Mouse (Mus musculus): ENCODE measurements around the gene Sdk2. TPM values are rescaled to one million over a fixed set of nuclear protein-coding genes. Genes with fewer than 3 reads are reported as not detected.

The Sdk2 gene
- total and polyA plus RNA-seq, 3 experiments = 1.1 to 3.5 (median 2.9) TPM

DNA sequence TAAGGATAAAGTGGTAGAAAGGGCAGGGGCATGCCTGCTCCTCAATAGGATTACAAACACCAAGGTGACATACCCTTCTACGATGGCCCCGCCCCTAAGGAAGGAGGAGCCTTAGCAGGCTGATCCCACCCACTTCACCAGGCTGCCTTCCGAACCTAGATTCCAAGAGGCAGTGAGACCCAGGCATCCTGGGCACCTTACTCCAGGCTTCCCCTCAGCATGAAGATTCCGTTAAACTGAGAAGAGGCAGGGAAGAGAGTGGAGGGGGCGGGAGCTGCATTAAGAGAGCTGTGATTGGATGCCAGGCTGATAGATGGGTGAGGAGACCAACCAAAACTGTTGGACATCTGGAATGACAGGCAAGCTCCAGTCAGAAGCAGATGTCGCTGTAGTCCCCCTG, 76.4 kb downstream of the Sdk2 start:
- DNase-seq = peak; percentile 82

- no peak for DNase-seq
These were observed 76.8 kb downstream of the Sdk2 start for GRCm38 (mm10) chr11:113990065-113990464.

- no peak for DNase-seq
These were observed 80.9 kb downstream of the Sdk2 start for GRCm38 (mm10) chr11:113985826-113986416.

- peak; percentile 20 for DNase-seq
These were observed 84.9 kb downstream of the Sdk2 start for GRCm38 (mm10) chr11:113981732-113982503.

DNA sequence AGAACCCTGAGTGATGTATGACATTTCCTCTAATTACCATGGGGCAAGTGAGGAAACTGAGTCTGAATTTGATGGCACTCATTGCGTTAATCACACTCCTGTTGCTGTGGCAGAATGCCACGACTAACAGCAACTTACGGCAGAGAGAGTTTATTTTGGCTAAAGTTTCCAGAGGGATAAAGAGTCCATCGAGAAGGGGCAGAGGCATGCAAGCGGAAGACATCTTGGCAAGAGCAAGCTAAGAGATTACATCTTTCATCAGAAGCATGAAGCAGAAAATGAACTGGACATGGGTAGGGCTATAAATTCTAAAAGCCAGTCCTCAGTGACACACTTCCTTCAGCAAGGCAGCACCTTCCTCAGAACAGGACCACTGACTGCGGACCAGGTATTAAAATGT, 85.8 kb downstream of the Sdk2 start:
- DNase-seq = no peak

- DNase-seq = no peak
These were observed 88.5 kb downstream of the Sdk2 start for GRCm38 (mm10) chr11:113978318-113978717.

DNA sequence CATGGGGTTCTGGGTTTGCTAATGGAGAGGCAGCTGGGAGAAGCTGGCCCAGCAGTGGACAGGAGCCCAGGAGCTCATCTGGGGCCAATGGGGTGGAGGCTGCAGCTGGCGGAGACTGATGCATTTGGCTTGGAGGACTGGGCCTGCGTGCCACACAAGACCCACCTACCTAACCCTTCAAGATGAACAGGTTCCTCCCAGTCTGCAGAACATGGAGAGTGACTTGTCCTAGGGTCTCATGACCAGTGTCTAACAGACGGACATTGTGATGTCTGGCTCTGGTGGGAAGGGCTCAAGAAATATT, 91.2 kb downstream of the Sdk2 start:
- no peak for DNase-seq

GRCm38 (mm10) chr11:113974876-113975666, 91.8 kb downstream of the Sdk2 start:
- DNase-seq = no peak

GRCm38 (mm10) chr11:113972517-113972872, 94.4 kb downstream of the Sdk2 start:
- peak; percentile 70 for DNase-seq

GRCm38 (mm10) chr11:113971609-113972516, 95.0 kb downstream of the Sdk2 start:
- DNase-seq = no peak

GRCm38 (mm10) chr11:113970026-113970425, 96.8 kb downstream of the Sdk2 start:
- no peak for DNase-seq

- no peak for DNase-seq
These were observed 101.6 kb downstream of the Sdk2 start for GRCm38 (mm10) chr11:113965214-113965613.

GRCm38 (mm10) chr11:113962751-113963150, 104.1 kb downstream of the Sdk2 start:
- peak; percentile 36 for DNase-seq

- DNase-seq = peak; percentile 5
These were observed 115.2 kb downstream of the Sdk2 start for GRCm38 (mm10) chr11:113951616-113951988.

DNA sequence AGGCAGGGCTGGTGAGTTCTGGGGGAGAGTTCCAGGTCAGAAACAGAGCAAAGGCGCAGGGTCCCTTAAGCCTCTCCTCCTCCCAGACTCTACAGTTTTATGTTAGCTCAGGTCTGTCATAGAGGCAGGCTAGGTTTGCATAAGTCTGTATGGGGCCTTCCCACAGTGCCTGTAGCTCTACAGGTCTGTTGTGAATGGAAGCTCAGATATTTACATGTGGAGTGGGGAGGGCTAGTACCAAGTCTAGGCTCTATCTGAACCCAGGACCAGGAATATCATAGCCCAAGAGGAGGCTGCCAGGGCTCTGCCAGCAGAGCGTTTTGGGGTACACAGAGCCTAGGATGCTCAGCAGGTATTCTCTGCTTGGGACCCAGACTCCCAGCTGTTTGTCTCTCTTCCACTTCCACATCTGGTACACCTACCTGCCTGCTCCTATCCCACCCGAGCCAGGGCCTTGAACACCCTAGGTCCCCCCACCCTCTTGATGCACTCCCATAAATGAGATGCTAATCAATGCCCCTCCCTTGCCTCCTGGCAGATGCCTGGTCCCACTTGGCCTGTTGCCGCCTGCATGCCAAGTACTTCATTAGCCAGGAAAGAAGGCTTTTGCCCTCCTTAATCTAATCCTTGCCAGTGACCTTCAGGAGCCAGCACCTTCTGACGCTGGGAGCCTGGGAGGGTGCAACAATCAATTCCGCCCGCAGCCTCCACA, 115.8 kb downstream of the Sdk2 start:
- DNase-seq = no peak

DNA sequence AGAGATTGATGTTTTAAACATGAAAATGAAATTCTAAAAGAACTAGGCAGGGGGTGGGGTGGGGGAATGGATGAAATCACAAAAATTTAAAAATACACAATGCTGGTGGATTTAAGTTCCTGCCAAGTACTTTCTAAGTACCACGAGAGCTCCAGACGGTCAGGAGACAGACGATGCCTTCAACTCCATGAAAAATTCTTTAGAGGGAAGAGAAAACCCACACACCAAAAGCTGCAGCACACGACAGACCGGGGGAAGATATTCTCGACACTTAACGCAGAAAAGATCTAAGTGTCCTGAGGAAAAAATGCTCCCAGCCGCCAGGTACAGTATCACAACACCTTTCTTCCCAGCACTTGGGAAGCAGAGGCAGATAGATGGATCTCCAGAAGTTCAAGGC, 118.2 kb downstream of the Sdk2 start:
- DNase-seq = no peak

GRCm38 (mm10) chr11:113942101-113942735, 124.6 kb downstream of the Sdk2 start:
- no peak for DNase-seq

DNA sequence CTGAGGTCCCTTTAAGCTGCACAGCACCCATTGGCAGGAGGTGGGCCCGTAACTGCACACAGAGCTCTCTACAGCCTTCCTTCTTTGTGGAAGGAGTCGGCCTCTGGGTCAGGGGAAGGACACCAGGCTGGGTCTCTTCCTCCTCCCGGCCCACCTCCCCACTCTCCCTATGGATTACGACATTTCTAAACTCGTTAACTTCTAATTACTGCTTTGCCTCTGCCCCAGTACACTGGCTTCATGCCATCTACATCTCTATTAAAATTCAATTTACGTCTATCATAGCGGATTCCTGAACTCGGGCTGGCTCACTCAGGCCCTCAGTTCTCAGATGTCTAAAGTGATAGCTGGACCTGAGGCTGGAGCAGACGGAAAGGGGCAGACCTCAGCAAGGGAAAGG, 133.2 kb downstream of the Sdk2 start:
- no peak for DNase-seq

DNA sequence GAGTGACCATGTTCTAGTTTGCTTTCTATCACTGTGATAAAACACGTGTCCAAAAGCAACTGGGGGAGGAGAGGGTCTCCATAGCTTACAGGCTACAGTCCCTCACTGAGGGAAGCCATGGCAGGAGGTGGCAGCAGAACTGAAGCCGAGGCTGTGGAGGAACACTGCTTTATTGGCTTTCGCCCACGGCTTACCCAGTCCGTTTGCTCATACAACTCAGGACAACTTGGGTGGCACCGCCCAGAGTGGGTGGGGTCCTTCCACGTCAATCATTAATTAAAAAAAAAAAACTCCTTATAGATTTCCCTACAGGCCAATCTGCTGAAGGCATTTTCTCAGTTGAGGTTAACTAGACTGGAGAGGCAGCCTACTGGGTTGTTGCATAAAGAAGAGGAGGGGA, 133.9 kb downstream of the Sdk2 start:
- no peak for DNase-seq

GRCm38 (mm10) chr11:113931701-113932100, 135.1 kb downstream of the Sdk2 start:
- no peak for DNase-seq

DNA sequence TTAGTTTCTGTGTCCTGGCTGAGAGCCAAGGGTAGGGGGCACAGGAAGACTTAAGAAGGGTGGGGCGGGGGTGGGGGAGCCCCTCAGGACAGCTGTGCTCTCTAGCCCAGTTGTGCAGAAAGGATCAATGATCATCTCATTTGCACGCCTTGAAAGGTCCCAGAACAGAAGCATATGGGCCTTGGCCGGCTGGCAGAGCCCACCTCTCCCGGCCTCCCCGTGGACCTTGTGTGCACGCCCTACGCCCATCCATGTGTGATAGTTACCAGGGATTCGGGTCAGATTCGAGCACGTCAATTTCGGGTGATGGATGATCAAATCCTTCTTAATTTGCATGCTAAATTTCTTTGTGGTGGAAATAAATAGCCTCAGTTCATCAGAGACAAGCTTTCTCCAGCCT, 136.7 kb downstream of the Sdk2 start:
- no peak for DNase-seq
